Mouse (Mus musculus): ENCODE results near the gene Mfsd4a.
A peak's percentile ranks its signal among the peaks of the same experiment; 100 is the strongest.

Gene Mfsd4a

GRCm38 (mm10) chr1:132067261-132068255 is at the start of gene Mfsd4a:
Gene Mfsd4a (minus strand): TSS chr1:132068062.
- DNase-seq (ENCODE audit: extremely low read depth, insufficient read length, low spot score): no peak

- DNase-seq (ENCODE audit: extremely low read depth, insufficient read length, low spot score): no peak
These were observed 48.7 kb upstream of the Mfsd4a start for GRCm38 (mm10) chr1:132116606-132117005.

- no peak for DNase-seq (ENCODE audit: extremely low read depth, insufficient read length, low spot score)
These were observed 45.2 kb upstream of the Mfsd4a start for GRCm38 (mm10) chr1:132113098-132113497.

DNA sequence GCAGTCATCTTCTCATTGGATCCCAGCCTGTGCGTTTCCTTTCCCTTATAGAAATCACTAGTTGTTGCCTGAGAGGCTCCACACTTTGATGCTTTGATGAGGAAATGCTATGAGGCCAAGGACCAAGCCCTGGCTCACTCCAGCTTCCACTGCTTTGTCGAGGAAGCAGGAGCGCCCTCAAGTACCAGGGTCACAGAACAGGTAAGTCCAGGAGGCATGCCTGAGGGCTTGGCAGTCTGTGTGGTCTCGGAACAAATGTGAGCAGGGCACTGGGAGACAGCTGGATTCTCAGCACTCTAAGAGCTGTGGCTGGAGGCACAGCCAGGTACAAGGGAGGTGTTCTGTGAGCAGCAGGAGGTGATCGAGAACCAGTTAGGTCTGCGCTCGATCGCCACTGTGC is 44.6 kb upstream of the Mfsd4a start:
- DNase-seq (ENCODE audit: extremely low read depth, insufficient read length, low spot score): no peak

- DNase-seq (ENCODE audit: extremely low read depth, insufficient read length, low spot score): no peak
These were observed 43.5 kb upstream of the Mfsd4a start for GRCm38 (mm10) chr1:132111411-132111810.

DNA sequence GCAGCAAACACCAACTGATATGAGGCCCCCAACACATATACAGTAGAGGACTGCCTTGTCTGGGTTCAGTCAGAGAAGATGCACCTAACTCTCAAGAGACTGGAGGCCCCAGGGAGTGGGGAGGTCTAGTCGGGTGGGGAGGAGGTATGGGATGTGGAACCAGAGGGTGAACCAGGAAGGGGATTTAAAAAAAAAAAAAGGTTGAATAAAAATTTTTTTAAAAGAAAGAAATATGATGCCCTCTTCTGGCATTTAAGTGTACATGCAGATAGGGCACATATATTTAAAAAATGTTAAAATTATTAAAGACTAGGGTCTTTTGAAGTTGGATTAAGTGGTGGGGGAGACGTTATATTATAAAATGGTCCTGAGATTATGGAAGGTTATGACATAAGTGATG is 41.5 kb upstream of the Mfsd4a start:
- DNase-seq (ENCODE audit: extremely low read depth, insufficient read length, low spot score): no peak

DNA sequence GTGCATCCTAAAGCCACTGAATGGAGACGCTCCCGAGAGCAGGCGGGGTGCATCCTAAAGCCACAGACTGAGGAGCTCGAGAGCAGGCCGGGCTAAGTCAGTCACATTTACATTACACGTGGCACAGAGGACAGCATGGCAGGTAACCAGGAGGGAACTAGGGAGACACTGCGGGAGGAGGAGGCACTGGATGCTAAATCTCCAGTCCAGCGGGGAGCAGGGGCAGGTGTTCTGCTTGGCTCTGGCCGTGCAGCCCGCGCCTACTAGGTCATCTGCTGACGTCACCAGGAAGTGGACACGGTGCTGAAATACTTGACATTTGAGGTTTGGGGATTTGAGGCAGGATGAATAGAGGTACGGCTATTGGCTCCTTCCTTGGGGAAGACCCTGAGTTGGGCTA is 36.5 kb upstream of the Mfsd4a start:
- no peak for DNase-seq (ENCODE audit: extremely low read depth, insufficient read length, low spot score)

DNA sequence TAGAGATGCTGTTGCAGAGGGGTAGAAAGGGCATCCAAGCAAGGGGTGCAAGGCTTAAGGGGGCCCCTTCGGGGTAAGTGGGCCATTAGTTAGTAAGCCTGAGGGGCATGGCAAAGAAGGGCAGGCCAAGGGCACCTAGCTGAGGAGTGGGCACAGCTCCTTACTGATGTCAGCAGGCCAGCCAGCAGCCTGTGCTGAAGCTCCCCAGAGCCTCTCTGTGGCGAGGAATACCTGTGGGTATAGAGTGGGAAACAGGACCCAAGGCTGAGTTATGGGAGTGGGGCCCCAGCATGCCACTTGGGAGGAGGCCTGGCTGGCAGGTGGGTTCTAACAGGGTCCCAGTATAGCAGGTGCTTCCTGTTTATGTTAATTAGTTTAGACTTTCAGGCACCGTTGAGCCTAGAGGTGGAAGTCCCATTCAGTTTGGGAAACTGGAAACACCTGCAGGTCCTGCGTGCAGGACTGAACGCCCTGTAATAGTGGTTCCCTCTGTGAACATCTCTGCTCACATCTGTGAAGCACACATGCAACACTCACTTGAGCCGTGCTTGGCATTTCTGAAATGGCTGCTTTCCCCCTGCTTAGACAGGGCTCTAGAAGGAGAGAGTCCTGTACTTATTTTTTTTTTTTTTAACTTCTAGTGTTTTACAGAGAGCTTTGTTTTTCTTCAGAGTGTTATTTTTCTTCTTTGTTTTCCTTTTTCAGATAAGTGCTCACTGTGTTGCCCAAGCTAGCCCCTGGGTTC is 34.3 kb upstream of the Mfsd4a start:
- no peak for DNase-seq (ENCODE audit: extremely low read depth, insufficient read length, low spot score)

GRCm38 (mm10) chr1:132099775-132100174 is 31.9 kb upstream of the Mfsd4a start:
- DNase-seq (ENCODE audit: extremely low read depth, insufficient read length, low spot score): no peak

- DNase-seq (ENCODE audit: extremely low read depth, insufficient read length, low spot score): no peak
These were observed 31.2 kb upstream of the Mfsd4a start for GRCm38 (mm10) chr1:132099016-132099415.

DNA sequence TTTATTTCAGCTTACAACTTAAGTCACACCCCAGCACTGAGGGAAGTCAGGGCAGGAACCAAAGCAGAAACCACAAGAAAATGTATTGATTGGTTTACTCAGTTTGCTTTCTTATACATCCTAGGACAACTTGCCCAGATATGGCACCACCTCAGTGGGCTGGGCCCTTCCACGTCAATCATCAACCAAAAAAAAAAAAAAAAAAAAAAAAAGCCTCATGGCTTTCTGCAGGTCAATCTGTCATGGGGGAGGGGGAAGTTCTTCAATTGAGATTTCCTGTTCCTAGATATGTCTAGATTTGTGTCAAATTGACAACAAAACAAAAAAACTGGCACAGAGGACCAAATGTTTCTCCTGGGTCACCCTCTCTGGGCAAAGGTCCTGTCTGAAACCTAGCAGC is 30.2 kb upstream of the Mfsd4a start:
- DNase-seq (ENCODE audit: extremely low read depth, insufficient read length, low spot score): no peak

GRCm38 (mm10) chr1:132095356-132096004 is 27.6 kb upstream of the Mfsd4a start:
- peak; percentile 56 for DNase-seq (ENCODE audit: extremely low read depth, insufficient read length, low spot score)

DNA sequence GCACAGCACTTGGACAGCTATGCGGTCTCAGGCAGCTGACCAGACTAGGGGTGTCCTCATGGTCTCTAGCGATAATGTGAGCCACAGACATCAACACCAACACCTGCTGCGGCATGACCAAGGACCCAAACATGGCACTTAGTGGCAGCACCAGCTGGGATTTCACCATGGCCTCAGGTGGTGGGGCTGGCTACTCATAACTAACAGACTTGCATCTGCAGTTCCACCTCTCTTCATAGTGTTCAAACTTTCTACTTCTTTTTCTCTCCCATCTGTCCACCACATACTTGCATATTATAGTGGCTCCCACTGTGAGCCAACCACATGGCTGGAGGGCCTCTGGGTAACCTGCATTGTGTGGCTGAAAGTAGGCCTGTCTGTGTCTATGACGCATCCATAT is 25.4 kb upstream of the Mfsd4a start:
- DNase-seq (ENCODE audit: extremely low read depth, insufficient read length, low spot score): no peak

- no peak for DNase-seq (ENCODE audit: extremely low read depth, insufficient read length, low spot score)
These were observed 22.4 kb upstream of the Mfsd4a start for GRCm38 (mm10) chr1:132090266-132090665.

GRCm38 (mm10) chr1:132089767-132090166 is 21.9 kb upstream of the Mfsd4a start:
- DNase-seq (ENCODE audit: extremely low read depth, insufficient read length, low spot score): no peak

DNA sequence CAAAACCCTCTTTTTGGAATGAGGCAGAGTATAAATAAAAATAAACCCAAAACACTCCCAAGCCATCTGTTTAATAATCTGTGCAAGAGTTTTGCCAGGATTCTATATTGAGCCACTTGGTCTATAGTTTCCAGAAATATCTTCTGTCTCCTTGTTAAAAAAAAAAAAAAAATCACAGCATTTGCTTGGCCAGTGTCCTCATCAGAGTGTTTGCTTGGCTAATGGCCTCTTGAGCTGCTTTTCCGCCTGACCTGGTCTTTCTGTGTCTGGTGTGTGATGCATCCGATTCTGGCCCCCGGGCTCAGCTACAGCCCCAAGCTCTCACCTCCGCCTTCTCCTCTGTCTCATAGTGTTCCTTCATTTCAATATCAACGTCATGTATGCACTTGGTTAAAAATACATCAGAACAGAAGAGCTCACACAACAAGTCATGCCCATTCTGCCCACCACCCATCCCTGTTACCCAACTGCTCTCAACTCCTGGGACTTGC is 20.4 kb upstream of the Mfsd4a start:
- DNase-seq (ENCODE audit: extremely low read depth, insufficient read length, low spot score): no peak

DNA sequence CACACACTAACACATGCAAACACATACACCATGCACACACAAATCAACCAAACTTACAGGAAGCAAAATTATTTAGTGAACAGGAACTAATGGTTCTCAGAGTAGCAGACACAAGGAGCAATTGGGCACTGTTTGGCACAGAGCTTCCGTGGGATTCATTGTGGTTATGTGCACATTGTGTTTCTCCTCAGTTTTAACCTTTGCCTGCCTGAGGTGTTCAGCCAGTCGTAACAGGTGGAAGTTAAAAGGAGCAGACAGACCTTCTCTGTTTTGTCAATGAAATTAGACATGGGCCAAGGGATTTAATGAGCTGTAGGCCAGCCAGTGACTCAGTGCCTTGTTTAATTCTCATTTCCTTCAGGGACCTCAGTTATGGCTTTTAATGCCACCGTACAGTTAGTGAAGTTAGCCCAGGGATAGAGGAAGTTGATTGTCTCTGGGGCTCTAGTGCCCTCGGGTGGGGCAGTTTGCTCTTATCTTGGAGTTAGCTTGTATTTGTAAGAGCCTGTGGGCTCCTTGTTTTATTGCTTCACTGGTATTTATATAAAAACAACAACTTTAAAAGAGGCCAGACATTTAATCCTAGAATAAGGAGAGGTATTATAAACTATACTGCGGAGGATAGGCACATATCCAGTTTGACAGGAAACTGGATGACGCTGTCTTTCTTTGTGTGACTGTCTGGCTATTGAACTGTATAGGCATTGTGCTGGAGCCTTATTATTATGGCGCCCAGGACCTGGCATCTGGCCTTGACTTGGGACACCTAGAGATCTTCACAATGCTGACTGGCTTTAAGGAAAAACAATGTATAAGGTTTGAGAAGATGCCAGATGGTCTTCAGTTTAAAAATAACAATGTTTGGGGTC is 17.6 kb upstream of the Mfsd4a start:
- DNase-seq (ENCODE audit: extremely low read depth, insufficient read length, low spot score): no peak

- DNase-seq (ENCODE audit: extremely low read depth, insufficient read length, low spot score): no peak
These were observed 10.6 kb upstream of the Mfsd4a start for GRCm38 (mm10) chr1:132078413-132078812.

- DNase-seq (ENCODE audit: extremely low read depth, insufficient read length, low spot score): no peak
These were observed 7.7 kb upstream of the Mfsd4a start for GRCm38 (mm10) chr1:132075576-132075975.

- DNase-seq (ENCODE audit: extremely low read depth, insufficient read length, low spot score): no peak
These were observed 2.8 kb upstream of the Mfsd4a start for GRCm38 (mm10) chr1:132070659-132071058.

All from 3134 (cell line).